Mouse (Mus musculus): Measurements from ENCODE around the gene Lamc1.
"Not testable (repeated sequence)": the region's sequence is repeated elsewhere in the genome, so short reads cannot be mapped to it uniquely, and the experiment has no call there.

The Lamc1 gene

DNA sequence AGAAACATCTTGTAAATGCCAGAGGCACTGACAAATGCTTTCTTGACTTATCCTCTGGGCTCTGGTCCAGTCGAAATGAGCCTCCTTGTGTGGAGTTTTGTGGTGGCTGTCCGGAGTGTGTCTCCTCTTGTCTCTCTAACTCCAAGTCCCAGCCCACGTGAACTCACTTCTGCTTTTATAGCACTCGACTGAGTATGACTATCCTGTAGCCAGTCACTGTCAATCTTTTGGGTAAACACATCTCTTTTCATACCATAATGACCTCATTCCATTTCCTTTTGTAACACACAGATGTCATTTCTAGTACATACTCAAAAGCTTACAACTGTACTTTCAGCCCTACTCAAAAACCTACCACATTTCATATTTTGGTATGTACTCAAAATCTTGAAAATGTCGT is 33.1 kb downstream of the Lamc1 start:
- not testable (repeated sequence) for DNase-seq (ENCODE audit: low read depth, low spot score)

DNA sequence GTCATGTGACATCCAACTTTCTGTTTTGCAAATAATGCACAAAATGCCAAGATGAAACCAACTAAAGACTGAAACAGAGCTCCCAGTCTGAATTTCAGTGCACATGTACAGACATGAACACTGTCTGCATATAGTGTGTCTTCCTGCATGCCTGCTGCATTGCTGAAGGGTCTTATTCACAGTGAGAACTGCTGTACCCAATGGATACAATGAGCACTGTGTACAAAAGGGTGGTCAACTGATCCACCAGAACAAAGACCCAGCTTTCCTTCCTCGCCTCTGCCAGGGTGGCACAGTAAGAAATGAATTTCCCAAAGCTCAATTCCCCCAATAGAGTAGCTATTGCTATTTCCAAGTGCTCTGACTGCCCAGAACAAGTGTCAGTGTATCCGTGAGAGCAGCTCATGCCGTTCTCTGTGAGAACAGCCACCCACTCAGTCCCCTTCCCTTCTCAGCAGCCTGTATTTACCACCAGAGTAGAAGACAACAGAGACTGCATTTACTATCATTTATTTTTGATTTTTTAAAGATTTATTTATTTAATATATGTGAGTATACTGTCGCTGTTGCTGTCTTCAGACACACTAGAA is 34.7 kb downstream of the Lamc1 start:
- not testable (repeated sequence) for DNase-seq (ENCODE audit: low read depth, low spot score)

- no peak for DNase-seq (ENCODE audit: low read depth, low spot score)
Observed at GRCm38 (mm10) chr1:153296035-153296434, 36.6 kb downstream of the Lamc1 start.

GRCm38 (mm10) chr1:153292892-153293291 is 39.7 kb downstream of the Lamc1 start:
- DNase-seq (ENCODE audit: low read depth, low spot score) = no peak

DNA sequence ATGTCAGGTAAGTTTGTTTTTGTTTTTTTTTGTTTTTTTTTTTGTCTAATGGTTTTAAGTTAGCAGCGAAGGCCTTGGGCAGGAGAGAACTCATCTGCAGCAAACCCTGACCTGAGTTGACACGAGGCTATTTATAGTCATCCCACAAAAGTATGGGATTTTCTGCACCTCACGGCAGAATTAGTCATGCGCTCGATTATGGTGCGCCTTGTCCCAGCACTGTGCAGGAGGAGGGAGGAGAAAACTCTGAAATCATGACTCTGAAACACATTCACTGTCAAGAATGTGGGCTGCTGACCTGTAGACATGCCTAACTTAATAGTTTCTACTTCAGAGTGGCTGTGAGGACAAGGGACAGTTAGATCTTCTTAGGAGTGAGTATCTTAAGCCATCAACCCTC is 40.4 kb downstream of the Lamc1 start:
- DNase-seq (ENCODE audit: low read depth, low spot score) = no peak

GRCm38 (mm10) chr1:153291416-153291815 is 41.2 kb downstream of the Lamc1 start:
- DNase-seq (ENCODE audit: low read depth, low spot score) = no peak

DNA sequence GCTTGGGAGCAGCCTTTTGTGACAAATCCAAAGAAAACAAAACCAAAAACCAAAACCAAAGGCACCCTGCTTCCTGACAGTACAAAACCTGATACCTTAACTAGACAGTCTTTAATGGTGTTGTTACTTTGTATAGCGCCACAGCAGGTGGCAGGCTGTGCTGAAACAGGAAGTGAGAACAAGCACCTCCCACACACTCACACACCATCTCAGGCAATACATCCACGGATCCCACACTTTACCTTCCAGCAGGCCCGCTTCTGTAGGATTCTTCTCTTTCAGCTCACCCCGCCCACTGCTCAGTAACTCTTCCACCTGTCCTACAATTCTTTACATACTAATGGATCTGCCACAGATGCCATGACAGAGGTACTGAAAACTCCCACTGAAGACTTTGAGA is 44.6 kb downstream of the Lamc1 start:
- no peak for DNase-seq (ENCODE audit: low read depth, low spot score)

GRCm38 (mm10) chr1:153287443-153287842 is 45.1 kb downstream of the Lamc1 start:
- DNase-seq (ENCODE audit: low read depth, low spot score) = no peak

GRCm38 (mm10) chr1:153286216-153286615 is 46.4 kb downstream of the Lamc1 start:
- no peak for DNase-seq (ENCODE audit: low read depth, low spot score)

- DNase-seq (ENCODE audit: low read depth, low spot score) = no peak
Observed at GRCm38 (mm10) chr1:153285188-153285587, 47.4 kb downstream of the Lamc1 start.

DNA sequence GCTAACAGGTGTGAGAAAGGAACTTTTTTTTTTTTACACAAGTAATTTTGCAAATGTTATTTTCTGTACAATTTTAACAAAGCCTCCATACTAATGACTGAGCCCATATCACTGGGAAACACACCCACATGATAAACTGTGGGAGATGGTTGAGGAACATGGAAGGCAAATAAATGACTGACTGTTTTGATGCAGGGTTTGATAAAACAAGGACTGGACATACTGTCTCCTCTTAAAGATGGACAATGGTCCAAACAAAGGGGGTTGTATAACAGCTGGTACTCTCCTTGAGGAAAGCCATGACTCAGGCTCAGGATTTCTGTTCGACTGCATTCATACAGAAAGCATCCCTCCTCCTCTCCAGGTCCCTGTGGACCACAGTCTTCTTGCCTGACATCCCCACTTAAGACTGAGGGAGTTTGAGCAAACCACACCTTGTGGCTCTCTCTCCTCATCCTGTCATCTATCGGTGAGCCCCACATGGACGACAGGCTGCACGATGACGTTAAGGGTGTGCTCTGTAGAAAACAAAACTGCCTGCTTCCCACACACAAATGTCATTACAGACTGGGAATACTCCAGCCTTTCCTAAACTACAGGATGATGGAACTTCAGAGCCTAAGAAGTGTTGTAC is 50.1 kb downstream of the Lamc1 start:
- no peak for DNase-seq (ENCODE audit: low read depth, low spot score)

DNA sequence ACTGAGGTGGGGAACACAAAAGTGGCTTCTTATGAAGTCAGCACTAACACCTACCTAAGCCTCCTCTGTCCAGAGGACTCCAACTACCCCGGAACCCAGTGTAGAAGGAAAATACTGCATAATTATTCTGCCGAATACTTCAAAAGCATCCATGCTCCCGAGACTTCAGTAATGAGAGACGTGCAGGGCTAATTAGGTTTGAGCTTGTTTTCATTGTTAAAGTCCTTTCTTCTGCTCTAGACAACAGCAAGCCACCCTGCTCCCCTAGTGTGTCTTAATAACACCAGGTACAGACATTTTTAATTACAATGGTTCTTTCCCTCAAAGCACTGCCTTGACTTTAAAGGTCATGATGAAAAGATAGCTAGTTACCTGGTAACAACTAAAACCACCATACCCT is 51.1 kb downstream of the Lamc1 start:
- DNase-seq (ENCODE audit: low read depth, low spot score) = no peak

- no peak for DNase-seq (ENCODE audit: low read depth, low spot score)
Observed at GRCm38 (mm10) chr1:153280411-153280810, 52.2 kb downstream of the Lamc1 start.

GRCm38 (mm10) chr1:153278028-153278613 is 54.5 kb downstream of the Lamc1 start:
- DNase-seq (ENCODE audit: low read depth, low spot score) = no peak

GRCm38 (mm10) chr1:153275466-153275865 is 57.1 kb downstream of the Lamc1 start:
- DNase-seq (ENCODE audit: low read depth, low spot score) = no peak

DNA sequence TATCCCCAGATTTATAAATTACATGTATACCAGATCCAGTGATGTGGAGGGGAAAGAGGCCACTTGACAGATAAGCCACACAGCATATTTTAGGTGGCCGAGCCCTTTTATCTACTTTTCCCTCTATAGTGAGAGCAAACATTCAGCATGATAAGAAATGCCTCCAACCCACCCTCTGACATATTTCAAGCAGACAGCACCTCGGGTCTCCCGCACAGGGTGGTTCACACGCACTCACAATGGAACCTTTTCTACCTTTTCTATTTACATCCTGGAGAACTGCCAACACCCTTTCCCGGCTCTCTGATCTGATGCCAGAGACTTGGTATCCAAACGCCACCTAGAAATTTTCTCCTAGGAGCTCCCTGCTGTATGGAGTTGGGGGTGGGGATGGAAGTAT is 58.0 kb downstream of the Lamc1 start:
- DNase-seq (ENCODE audit: low read depth, low spot score) = no peak

DNA sequence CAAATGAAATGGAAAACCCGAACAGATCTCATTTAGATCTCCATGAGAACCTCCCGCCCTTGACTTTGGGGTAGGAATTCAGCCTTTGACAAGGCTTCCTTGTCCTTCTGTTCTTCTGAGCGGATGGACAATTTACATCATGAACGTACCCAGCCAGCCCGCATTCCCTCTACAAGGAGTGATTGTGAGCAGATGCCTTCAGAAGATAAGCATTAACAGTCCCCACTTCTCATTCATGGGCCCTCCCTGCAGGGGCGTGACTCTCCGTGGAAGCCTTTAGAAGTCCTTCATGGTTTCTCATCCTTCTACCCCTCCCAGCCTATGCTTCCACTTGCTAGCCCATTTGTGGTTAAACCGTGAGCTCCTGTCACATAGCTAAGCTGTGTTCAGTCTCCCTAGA is 58.9 kb downstream of the Lamc1 start:
- no peak for DNase-seq (ENCODE audit: low read depth, low spot score)

GRCm38 (mm10) chr1:153270827-153271226 is 61.8 kb downstream of the Lamc1 start:
- no peak for DNase-seq (ENCODE audit: low read depth, low spot score)

- DNase-seq (ENCODE audit: low read depth, low spot score) = no peak
Observed at GRCm38 (mm10) chr1:153269681-153270080, 62.9 kb downstream of the Lamc1 start.

- DNase-seq (ENCODE audit: low read depth, low spot score) = no peak
Observed at GRCm38 (mm10) chr1:153268806-153269309, 63.7 kb downstream of the Lamc1 start.

- no peak for DNase-seq (ENCODE audit: low read depth, low spot score)
Observed at GRCm38 (mm10) chr1:153268306-153268705, 64.3 kb downstream of the Lamc1 start.

DNA sequence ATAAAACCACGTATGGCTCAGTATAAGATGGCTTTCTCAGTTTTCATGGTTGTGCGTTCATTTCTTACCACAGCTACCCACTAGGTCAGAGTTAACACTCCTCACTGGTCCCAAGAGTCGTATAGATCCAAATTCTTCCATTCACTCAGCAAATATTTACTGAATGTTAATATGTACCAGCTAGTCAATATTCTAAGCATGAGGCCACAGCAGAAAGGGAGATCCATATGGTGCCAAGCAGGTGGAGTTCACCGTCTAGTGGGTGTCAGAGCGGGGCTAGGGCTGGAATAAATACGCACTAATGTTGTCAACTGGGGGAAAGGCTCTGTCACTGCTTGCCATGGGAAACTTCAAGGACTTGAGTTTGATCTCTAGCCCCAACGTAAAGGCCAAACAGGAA is 64.9 kb downstream of the Lamc1 start:
- DNase-seq (ENCODE audit: low read depth, low spot score) = no peak

GRCm38 (mm10) chr1:153266891-153267290 is 65.7 kb downstream of the Lamc1 start:
- DNase-seq (ENCODE audit: low read depth, low spot score) = no peak

All from embryo, embryonic 11.5 days (tissue).